Mouse (Mus musculus): ENCODE measurements around the gene 1700067P10Rik. TPM values are rescaled to one million over a fixed set of nuclear protein-coding genes. Genes with fewer than 3 reads are reported as not detected.

Gene 1700067P10Rik
- polyA plus RNA-seq, 1 experiment from 2014 or later: not detected

DNA sequence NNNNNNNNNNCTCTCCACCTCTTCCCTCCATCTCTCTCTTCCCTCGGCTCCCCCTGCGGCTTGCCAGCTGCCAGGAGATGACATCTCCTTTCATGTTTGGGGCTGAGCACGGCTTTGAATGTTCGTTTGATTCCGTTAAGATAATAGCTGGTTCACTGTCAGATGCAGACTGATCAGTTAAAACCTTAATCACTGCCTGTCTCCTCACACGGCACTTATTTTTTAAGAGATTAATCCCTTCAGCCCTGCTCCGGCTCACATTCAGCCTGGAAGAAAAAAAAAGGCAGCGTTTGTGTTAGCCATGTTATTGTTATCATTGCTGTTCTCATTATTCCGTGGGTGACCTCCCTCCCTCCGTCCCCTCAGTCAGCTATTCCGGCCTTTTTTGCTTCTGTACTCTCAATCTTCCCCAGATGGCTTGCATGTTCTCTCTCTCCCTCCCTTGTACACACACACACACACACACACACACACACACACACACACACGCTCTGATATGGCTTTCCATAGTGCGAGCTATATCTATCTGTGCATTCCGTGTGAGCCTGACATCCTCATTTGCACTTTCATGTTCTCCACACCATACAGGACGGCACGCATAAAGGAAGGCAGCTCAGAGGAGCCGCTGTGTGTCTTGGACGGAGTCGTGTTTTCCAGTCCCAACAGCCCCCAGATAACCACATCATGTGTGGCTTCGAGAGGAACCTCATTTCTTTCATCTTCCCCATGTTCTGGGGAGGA, 33.9 kb upstream of the 1700067P10Rik start:
- no peaks in the 10 kb centered on the region for H3K9me3 ChIP-seq (ENCODE audit: control insufficient read depth, low read length)
- no peak overlapping the region for H3K4me2 ChIP-seq (ENCODE audit: low read depth, low read length)
- no peaks in the 10 kb centered on the region for H3K36me3 ChIP-seq (ENCODE audit: control insufficient read depth, insufficient read depth, low read length)
- no peak overlapping the region for H3K27ac ChIP-seq (replicated peaks; ENCODE audit: low read depth, low read length)
- ATAC-seq (ENCODE audit: low read depth) (0 out of 2 replicates have a peak, but pooled peaks have one; percentile 37), DNase-seq (ENCODE audit: low spot score) (peak; percentile 43)
- H3K4me3 ChIP-seq (ENCODE audit: low read depth, low read length): no peak overlapping the region
- H3K27me3 ChIP-seq (replicated peaks; ENCODE audit: control insufficient read depth, insufficient read depth, low read length): no peaks in the 10 kb centered on the region
- peaks cover 11% of the 10 kb centered on the region for H3K4me1 ChIP-seq (ENCODE audit: control insufficient read depth, insufficient read depth, low read length)
- H3K9ac ChIP-seq (ENCODE audit: low read depth, low read length): no peak overlapping the region
- WGBS: 33% methylated on average over 20 of the region's 20 CpGs

DNA sequence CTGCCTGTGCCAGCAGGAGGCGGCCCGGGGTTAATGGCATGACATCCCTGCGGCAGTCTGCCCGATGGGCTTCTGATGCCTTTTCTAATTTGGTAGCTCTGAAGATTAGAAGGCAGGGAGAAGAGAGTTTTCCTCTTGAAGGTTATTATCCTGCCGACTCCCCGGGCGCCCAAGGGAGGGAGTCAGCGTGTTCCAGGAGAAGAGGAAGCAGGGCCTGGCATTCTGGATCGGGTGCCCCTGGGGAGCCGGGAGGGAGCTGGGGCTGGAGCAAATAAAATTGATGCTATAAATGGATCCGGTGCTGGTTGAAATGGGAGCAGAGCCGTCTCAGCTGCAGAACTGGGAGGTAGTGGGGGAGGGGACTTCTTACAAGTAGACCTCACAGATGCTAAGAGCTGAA, 31.7 kb upstream of the 1700067P10Rik start:
- ATAC-seq (ENCODE audit: low read depth) (no peak), DNase-seq (ENCODE audit: low spot score) (no peak)
- Histone ChIP-seq H3K4me1 (ENCODE audit: control insufficient read depth, insufficient read depth, low read length) (peaks cover 11% of the 10 kb centered on the region), H3K36me3 (ENCODE audit: control insufficient read depth, insufficient read depth, low read length) (no peaks in the 10 kb centered on the region), H3K9me3 (ENCODE audit: control insufficient read depth, low read length) (no peaks in the 10 kb centered on the region), H3K27me3 (replicated peaks; ENCODE audit: control insufficient read depth, insufficient read depth, low read length) (no peaks in the 10 kb centered on the region), H3K9ac (ENCODE audit: low read depth, low read length) (no peak overlapping the region), H3K4me2 (ENCODE audit: low read depth, low read length) (peak overlapping the region; percentile 34; the same call in 1 of the 2 replicates), H3K4me3 (ENCODE audit: low read depth, low read length) (no peak overlapping the region), H3K27ac (replicated peaks; ENCODE audit: low read depth, low read length) (no peak overlapping the region)
- WGBS: 3% methylated on average over 12 of the region's 12 CpGs

DNA sequence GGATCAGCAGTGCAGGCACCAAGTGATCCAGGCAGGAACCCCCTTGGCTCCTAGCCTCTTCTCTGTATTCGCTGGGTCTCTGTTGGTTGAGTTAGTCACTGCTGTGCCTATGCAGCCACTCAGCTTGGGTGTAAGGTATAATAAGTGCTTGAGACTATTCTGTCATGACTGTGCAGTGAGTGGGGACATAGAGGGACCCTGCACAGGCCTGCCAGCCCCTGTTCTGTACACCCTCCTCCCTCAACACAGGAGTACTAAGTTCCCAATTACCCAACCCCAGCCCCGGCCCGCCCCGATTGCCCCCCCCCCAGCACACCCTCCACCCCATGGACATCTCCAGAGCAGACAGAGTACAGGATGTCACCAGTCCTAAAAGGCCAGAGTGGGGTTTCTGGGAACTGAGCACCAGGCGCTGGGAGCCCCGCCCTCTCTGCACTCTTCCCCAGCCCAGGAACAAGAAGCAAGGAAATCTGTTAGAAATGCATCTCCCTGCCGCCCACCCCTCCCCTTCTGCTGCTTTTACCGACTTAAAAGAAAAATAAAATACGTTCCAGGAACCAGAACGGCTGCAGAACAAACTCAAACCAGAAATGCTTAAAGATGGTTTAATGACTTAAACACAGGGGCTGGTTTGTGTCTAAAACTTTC, 24.8 kb upstream of the 1700067P10Rik start:
- Histone ChIP-seq H3K9me3 (ENCODE audit: control insufficient read depth, low read length) (no peaks in the 10 kb centered on the region), H3K27me3 (replicated peaks; ENCODE audit: control insufficient read depth, insufficient read depth, low read length) (no peaks in the 10 kb centered on the region), H3K36me3 (ENCODE audit: control insufficient read depth, insufficient read depth, low read length) (no peaks in the 10 kb centered on the region), H3K4me2 (ENCODE audit: low read depth, low read length) (peak overlapping the region; percentile 28; the same call in 1 of the 2 replicates), H3K9ac (ENCODE audit: low read depth, low read length) (no peak overlapping the region), H3K27ac (replicated peaks; ENCODE audit: low read depth, low read length) (peak overlapping the region; percentile 86), H3K4me1 (ENCODE audit: control insufficient read depth, insufficient read depth, low read length) (peaks cover 32% of the 10 kb centered on the region), H3K4me3 (ENCODE audit: low read depth, low read length) (no peak overlapping the region)
- ATAC-seq (ENCODE audit: low read depth): peak; percentile 74
- peak; percentile 84 for DNase-seq (ENCODE audit: low spot score)
- 17% methylated on average over 9 of the region's 10 CpGs for WGBS

GRCm38 (mm10) chr17:48065081-48065501, 24.0 kb upstream of the 1700067P10Rik start:
- no peak overlapping the region for H3K4me3 ChIP-seq (ENCODE audit: low read depth, low read length)
- peak; percentile 42; the same call in 1 of the 2 replicates for ATAC-seq (ENCODE audit: low read depth)
- no peaks in the 10 kb centered on the region for H3K27me3 ChIP-seq (replicated peaks; ENCODE audit: control insufficient read depth, insufficient read depth, low read length)
- H3K27ac ChIP-seq (replicated peaks; ENCODE audit: low read depth, low read length): peak overlapping the region; percentile 81
- H3K9ac ChIP-seq (ENCODE audit: low read depth, low read length): peak overlapping the region; percentile 11; the same call in 1 of the 2 replicates
- peak overlapping the region; percentile 28 for H3K4me2 ChIP-seq (ENCODE audit: low read depth, low read length)
- H3K4me1 ChIP-seq (ENCODE audit: control insufficient read depth, insufficient read depth, low read length): peaks cover 32% of the 10 kb centered on the region
- peak; percentile 58 for DNase-seq (ENCODE audit: low spot score)
- no peaks in the 10 kb centered on the region for H3K9me3 ChIP-seq (ENCODE audit: control insufficient read depth, low read length)
- WGBS: 23% methylated on average over 5 of the region's 5 CpGs
- H3K36me3 ChIP-seq (ENCODE audit: control insufficient read depth, insufficient read depth, low read length): no peaks in the 10 kb centered on the region

GRCm38 (mm10) chr17:48067083-48067614, 22.0 kb upstream of the 1700067P10Rik start:
- peaks cover 32% of the 10 kb centered on the region for H3K4me1 ChIP-seq (ENCODE audit: control insufficient read depth, insufficient read depth, low read length)
- 61% methylated on average over 10 of the region's 10 CpGs for WGBS
- DNase-seq (ENCODE audit: low spot score): no peak
- H3K27me3 ChIP-seq (replicated peaks; ENCODE audit: control insufficient read depth, insufficient read depth, low read length): no peaks in the 10 kb centered on the region
- H3K9me3 ChIP-seq (ENCODE audit: control insufficient read depth, low read length): 0 out of 2 replicates have a peak, but pooled peaks cover 3% of the 10 kb centered on the region
- H3K36me3 ChIP-seq (ENCODE audit: control insufficient read depth, insufficient read depth, low read length): no peaks in the 10 kb centered on the region
- H3K4me3 ChIP-seq (ENCODE audit: low read depth, low read length): no peak overlapping the region
- H3K27ac ChIP-seq (replicated peaks; ENCODE audit: low read depth, low read length): no peak overlapping the region
- H3K9ac ChIP-seq (ENCODE audit: low read depth, low read length): no peak overlapping the region
- no peak overlapping the region for H3K4me2 ChIP-seq (ENCODE audit: low read depth, low read length)
- no peak for ATAC-seq (ENCODE audit: low read depth)

- no peaks in the 10 kb centered on the region for H3K27me3 ChIP-seq (replicated peaks; ENCODE audit: control insufficient read depth, insufficient read depth, low read length)
- H3K36me3 ChIP-seq (ENCODE audit: control insufficient read depth, insufficient read depth, low read length): no peaks in the 10 kb centered on the region
- WGBS: 20% methylated on average over 5 of the region's 5 CpGs
- 0 out of 2 replicates have a peak, but pooled peaks cover 3% of the 10 kb centered on the region for H3K9me3 ChIP-seq (ENCODE audit: control insufficient read depth, low read length)
- no peak overlapping the region for H3K4me3 ChIP-seq (ENCODE audit: low read depth, low read length)
- DNase-seq (ENCODE audit: low spot score): peak; percentile 65
- no peak for ATAC-seq (ENCODE audit: low read depth)
- peaks cover 32% of the 10 kb centered on the region for H3K4me1 ChIP-seq (ENCODE audit: control insufficient read depth, insufficient read depth, low read length)
- H3K9ac ChIP-seq (ENCODE audit: low read depth, low read length): no peak overlapping the region
- H3K4me2 ChIP-seq (ENCODE audit: low read depth, low read length): no peak overlapping the region
- H3K27ac ChIP-seq (replicated peaks; ENCODE audit: low read depth, low read length): no peak overlapping the region
These were observed 21.4 kb upstream of the 1700067P10Rik start for GRCm38 (mm10) chr17:48067729-48068128.

DNA sequence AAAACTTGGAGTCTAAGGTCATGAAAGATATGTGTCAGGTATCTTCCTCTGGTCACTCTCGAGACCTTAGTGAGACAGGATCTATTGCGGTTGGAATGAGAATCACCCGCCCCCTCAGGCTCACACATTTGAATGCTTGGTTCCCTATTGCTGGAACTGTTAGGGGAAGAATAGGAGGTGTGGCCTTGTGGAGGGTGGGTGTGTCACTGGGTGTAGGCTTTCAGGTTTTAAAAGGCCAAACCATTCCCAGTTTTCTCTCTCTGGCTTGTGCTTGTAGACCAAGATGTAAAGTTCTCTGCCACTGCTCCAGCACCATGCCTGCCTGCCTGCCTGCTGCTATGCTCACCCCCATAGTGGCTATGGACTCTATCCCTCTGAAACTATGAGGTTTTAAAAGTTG, 8.5 kb upstream of the 1700067P10Rik start:
- Histone ChIP-seq H3K27ac (replicated peaks; ENCODE audit: low read depth, low read length) (no peak overlapping the region), H3K4me3 (ENCODE audit: low read depth, low read length) (no peak overlapping the region), H3K4me2 (ENCODE audit: low read depth, low read length) (no peak overlapping the region), H3K4me1 (ENCODE audit: control insufficient read depth, insufficient read depth, low read length) (no peaks in the 10 kb centered on the region), H3K9ac (ENCODE audit: low read depth, low read length) (no peak overlapping the region), H3K27me3 (replicated peaks; ENCODE audit: control insufficient read depth, insufficient read depth, low read length) (no peaks in the 10 kb centered on the region), H3K9me3 (ENCODE audit: control insufficient read depth, low read length) (no peaks in the 10 kb centered on the region), H3K36me3 (ENCODE audit: control insufficient read depth, insufficient read depth, low read length) (no peaks in the 10 kb centered on the region)
- WGBS: 42% methylated on average over 3 of the region's 3 CpGs
- no peak for ATAC-seq (ENCODE audit: low read depth)
- DNase-seq (ENCODE audit: low spot score): no peak

DNA sequence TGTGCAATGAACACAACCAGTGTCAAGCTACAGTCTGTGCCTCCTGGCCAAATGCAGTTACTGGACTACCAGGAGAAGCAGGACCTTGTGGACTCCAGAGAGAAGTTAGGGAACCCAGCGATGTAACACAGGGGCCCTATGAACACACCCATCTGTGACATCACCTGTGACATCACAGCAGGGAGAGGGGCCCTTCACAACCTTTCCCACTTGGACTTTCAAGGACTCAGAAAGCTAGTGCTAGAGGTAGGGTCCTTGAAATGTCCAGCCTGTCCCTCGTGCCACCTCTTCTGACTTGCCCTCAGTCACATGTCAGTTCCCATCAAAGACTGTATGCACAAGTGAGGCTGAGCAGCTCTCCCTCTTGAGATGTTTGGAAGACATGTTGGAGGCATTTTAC, 327 bp downstream of the 1700067P10Rik start:
- H3K9ac ChIP-seq (ENCODE audit: low read depth, low read length): no peak overlapping the region
- no peak for ATAC-seq (ENCODE audit: low read depth)
- H3K4me2 ChIP-seq (ENCODE audit: low read depth, low read length): no peak overlapping the region
- DNase-seq (ENCODE audit: low spot score): no peak
- 68% methylated on average over 2 of the region's 2 CpGs for WGBS
- no peak overlapping the region for H3K4me3 ChIP-seq (ENCODE audit: low read depth, low read length)
- peaks cover 3% of the 10 kb centered on the region for H3K9me3 ChIP-seq (ENCODE audit: control insufficient read depth, low read length)
- no peaks in the 10 kb centered on the region for H3K4me1 ChIP-seq (ENCODE audit: control insufficient read depth, insufficient read depth, low read length)
- no peak overlapping the region for H3K27ac ChIP-seq (replicated peaks; ENCODE audit: low read depth, low read length)
- H3K36me3 ChIP-seq (ENCODE audit: control insufficient read depth, insufficient read depth, low read length): no peaks in the 10 kb centered on the region
- H3K27me3 ChIP-seq (replicated peaks; ENCODE audit: control insufficient read depth, insufficient read depth, low read length): peaks cover 7% of the 10 kb centered on the region

Measured in embryonic facial prominence, embryonic 14.5 days (tissue).